Mouse (Mus musculus): ENCODE data around the gene Ctnnbip1.

DNA sequence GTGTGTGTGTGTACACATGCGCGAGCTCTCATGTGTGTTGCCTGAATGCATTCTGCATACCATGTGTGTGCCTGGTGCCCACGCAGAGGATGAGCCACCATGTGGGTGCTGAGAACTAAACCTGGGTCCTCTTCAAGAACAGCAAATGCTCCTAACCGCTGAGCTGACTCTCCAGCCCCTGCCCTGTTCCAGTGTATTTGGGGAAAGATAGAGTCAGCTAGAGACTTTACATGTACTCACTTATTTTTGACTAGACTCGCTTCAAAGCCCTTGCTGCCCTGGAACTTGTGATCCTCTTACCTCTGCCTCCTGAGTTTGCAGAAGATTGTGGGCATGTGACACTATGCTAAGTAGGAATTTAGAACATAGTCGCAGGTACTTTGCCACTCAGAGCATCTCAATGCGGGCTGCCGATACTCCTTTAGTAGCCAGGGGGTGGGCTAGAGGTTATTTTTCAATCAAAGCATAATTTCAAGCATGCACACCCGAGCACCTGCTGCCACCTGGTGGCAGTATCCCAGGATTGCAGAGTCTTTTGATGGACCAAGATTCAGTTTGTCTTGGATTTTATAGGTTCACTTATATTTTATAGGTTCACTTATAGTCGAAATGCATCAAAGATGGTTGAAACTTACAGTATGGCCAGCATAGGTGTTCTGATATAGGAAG, 93.5 kb downstream of the Ctnnbip1 start:
- TF ChIP-seq CTCF (IDR thresholded peaks at IDR 0.05; ENCODE audit: extremely low read depth, insufficient read length, insufficient replicate concordance, low read depth, low read length) (peak; percentile 86; the same call in 1 of the 2 replicates), POLR2A (IDR thresholded peaks at IDR 0.05; ENCODE audit: low read depth, low read length) (no peak)

Measured in small intestine, adult 2 months (tissue).